Mouse (Mus musculus) lung, embryonic 15.5 days (tissue): ENCODE data around the gene Thtpa. TPM values are rescaled to one million over a fixed set of nuclear protein-coding genes. Genes with fewer than 3 reads are reported as not detected.
A peak's percentile ranks its signal among the peaks of the same experiment; 100 is the strongest.

Experiments
- ATAC-seq: fragments of 200-750 bp; cut with Nextera tagmentation; 2 replicates; pipeline ENCODE4 v1.8.0; 2017; ENCODE audit warnings: moderate number of reproducible peaks, borderline replicate concordance; ENCODE audit not compliant: low FRiP score, low TSS enrichment; ENCODE audit errors: extremely low read depth
- H3K27ac ChIP-seq: fragments of 300-500 bp; sonication (generic); 2 replicates; pipeline ENCODE4 v1.5.1; 2015; ENCODE audit warnings: moderate library complexity, mild to moderate bottlenecking, inconsistent platforms
- H3K27me3 ChIP-seq: fragments of 300-500 bp; sonication (generic); 2 replicates; pipeline ENCODE4 v1.6.1; 2015; ENCODE audit warnings: inconsistent platforms
- H3K36me3 ChIP-seq: fragments of 300-500 bp; sonication (generic); 2 replicates; pipeline ENCODE4 v1.6.1; 2015; ENCODE audit warnings: inconsistent platforms
- H3K4me1 ChIP-seq: fragments of 300-500 bp; sonication (generic); 2 replicates; pipeline ENCODE4 v1.6.1; 2015; ENCODE audit warnings: inconsistent platforms
- H3K4me2 ChIP-seq: fragments of 300-500 bp; sonication (generic); 2 replicates; pipeline ENCODE4 v1.6.1; 2015; ENCODE audit warnings: inconsistent platforms, mild to moderate bottlenecking, moderate library complexity
- H3K4me3 ChIP-seq: fragments of 300-500 bp; sonication (generic); 2 replicates; pipeline ENCODE4 v1.5.1; 2015; ENCODE audit warnings: mild to moderate bottlenecking, inconsistent platforms
- H3K9ac ChIP-seq: fragments of 300-500 bp; sonication (generic); 2 replicates; pipeline ENCODE4 v1.6.1; 2015; ENCODE audit warnings: inconsistent platforms
- H3K9me3 ChIP-seq: fragments of 300-500 bp; sonication (generic); 2 replicates; pipeline ENCODE4 v1.6.1; 2016; ENCODE audit warnings: inconsistent platforms
- WGBS: fragments of 180-500 bp; shearing (Covaris S2); methylation state at CpG from one replicate; pipeline ENCODE4 v1.1.7; 2015; 5-methylcytosine and 5-hydroxymethylcytosine counted together
- polyA plus RNA-seq: library from polyadenylated mRNA; unstranded; fragments of >200 nt; fragmentation: Nextera tagmentation; extraction: Ambion mirVana; gene quantifications from 2 replicates; pipeline ENCODE4 v1.2.1, GENCODE M21; 2015

The Thtpa gene
- polyA plus RNA-seq, 1 experiment from 2014 or later = 22.0 TPM

- Histone ChIP-seq H3K27me3 (peaks cover 23% of the 10 kb centered on the region), H3K4me1 (peaks cover 10% of the 10 kb centered on the region; the same call in 1 of the 2 replicates), H3K9me3 (no peaks in the 10 kb centered on the region), H3K4me2 (peak overlapping the region; percentile 43), H3K27ac (no peak overlapping the region), H3K9ac (no peak overlapping the region), H3K36me3 (no peaks in the 10 kb centered on the region), H3K4me3 (no peak overlapping the region)
- WGBS = 22% methylated on average over 8 of the region's 8 CpGs
- no peak for ATAC-seq
Observed at GRCm38 (mm10) chr14:55079214-55079970, 15.2 kb upstream of the Thtpa start.

- ATAC-seq = no peak
- H3K9me3 ChIP-seq = no peaks in the 10 kb centered on the region
- H3K27ac ChIP-seq = no peak overlapping the region
- no peak overlapping the region for H3K9ac ChIP-seq
- H3K27me3 ChIP-seq = peaks cover 23% of the 10 kb centered on the region
- H3K4me2 ChIP-seq = no peak overlapping the region
- no peaks in the 10 kb centered on the region for H3K36me3 ChIP-seq
- peaks cover 10% of the 10 kb centered on the region; the same call in 1 of the 2 replicates for H3K4me1 ChIP-seq
- WGBS = 35% methylated on average over 5 of the region's 5 CpGs
- no peak overlapping the region for H3K4me3 ChIP-seq
Observed at GRCm38 (mm10) chr14:55081105-55081504, 13.5 kb upstream of the Thtpa start.

GRCm38 (mm10) chr14:55083481-55083880, 11.1 kb upstream of the Thtpa start:
- Histone ChIP-seq H3K27me3 (peaks cover 6% of the 10 kb centered on the region; the same call in 1 of the 2 replicates), H3K9ac (no peak overlapping the region), H3K4me1 (peaks cover 6% of the 10 kb centered on the region; the same call in 1 of the 2 replicates), H3K27ac (no peak overlapping the region), H3K36me3 (no peaks in the 10 kb centered on the region), H3K4me3 (no peak overlapping the region), H3K9me3 (no peaks in the 10 kb centered on the region), H3K4me2 (no peak overlapping the region)
- WGBS = 58% methylated on average over 6 of the region's 6 CpGs
- ATAC-seq = no peak

- H3K36me3 ChIP-seq = no peaks in the 10 kb centered on the region
- 0 out of 2 replicates have a peak, but pooled peaks cover 3% of the 10 kb centered on the region for H3K4me1 ChIP-seq
- no peaks in the 10 kb centered on the region for H3K9me3 ChIP-seq
- H3K27ac ChIP-seq = no peak overlapping the region
- WGBS = 61% methylated on average over 9 of the region's 9 CpGs
- ATAC-seq = no peak
- no peaks in the 10 kb centered on the region for H3K27me3 ChIP-seq
- no peak overlapping the region for H3K4me3 ChIP-seq
- H3K4me2 ChIP-seq = no peak overlapping the region
- H3K9ac ChIP-seq = no peak overlapping the region
Observed at GRCm38 (mm10) chr14:55085324-55086008, 9.1 kb upstream of the Thtpa start.

- 82% methylated on average over 6 of the region's 6 CpGs for WGBS
- Histone ChIP-seq H3K9ac (no peak overlapping the region), H3K27ac (no peak overlapping the region), H3K4me3 (no peak overlapping the region), H3K9me3 (no peaks in the 10 kb centered on the region), H3K4me1 (peaks cover 6% of the 10 kb centered on the region; the same call in 1 of the 2 replicates), H3K36me3 (no peaks in the 10 kb centered on the region), H3K27me3 (no peaks in the 10 kb centered on the region), H3K4me2 (no peak overlapping the region)
- no peak for ATAC-seq
Observed at GRCm38 (mm10) chr14:55086009-55086514, 8.5 kb upstream of the Thtpa start.

GRCm38 (mm10) chr14:55089199-55089947, 5.2 kb upstream of the Thtpa start:
- Histone ChIP-seq H3K4me3 (no peak overlapping the region), H3K27ac (no peak overlapping the region; the same call in 1 of the 2 replicates), H3K4me1 (peaks cover 13% of the 10 kb centered on the region), H3K9ac (no peak overlapping the region), H3K4me2 (0 out of 2 replicates have a peak overlapping the region, but pooled peaks have one; percentile 3), H3K27me3 (no peaks in the 10 kb centered on the region), H3K36me3 (no peaks in the 10 kb centered on the region), H3K9me3 (no peaks in the 10 kb centered on the region)
- WGBS = 56% methylated on average over 13 of the region's 13 CpGs
- ATAC-seq = no peak

- ATAC-seq = peak; percentile 17; the same call in 1 of the 2 replicates
- H3K27ac ChIP-seq = no peak overlapping the region
- H3K4me1 ChIP-seq = peaks cover 21% of the 10 kb centered on the region
- no peaks in the 10 kb centered on the region for H3K9me3 ChIP-seq
- peak overlapping the region; percentile 62 for H3K4me3 ChIP-seq
- 4% methylated on average over 34 of the region's 34 CpGs for WGBS
- H3K36me3 ChIP-seq = no peaks in the 10 kb centered on the region
- H3K9ac ChIP-seq = peak overlapping the region; percentile 55
- no peaks in the 10 kb centered on the region for H3K27me3 ChIP-seq
- H3K4me2 ChIP-seq = peak overlapping the region; percentile 77
Observed at GRCm38 (mm10) chr14:55091209-55091865, 3.2 kb upstream of the Thtpa start.

- peak within 1 kb of the TSS; percentile 55 for H3K9ac ChIP-seq
- no peaks in the 10 kb centered on the region for H3K27me3 ChIP-seq
- peak within 1 kb of the TSS; percentile 81 for H3K27ac ChIP-seq
- 1% methylated on average over 34 of the region's 34 CpGs for WGBS
- no peaks in the 10 kb centered on the region for H3K36me3 ChIP-seq
- peaks cover 27% of the 10 kb centered on the region for H3K4me1 ChIP-seq
- peak within 1 kb of the TSS; percentile 62 for H3K4me3 ChIP-seq
- peak; percentile 85 for ATAC-seq
- peak within 1 kb of the TSS; percentile 77 for H3K4me2 ChIP-seq
- H3K9me3 ChIP-seq = no peaks in the 10 kb centered on the region
Observed at GRCm38 (mm10) chr14:55092011-55092577, 2.5 kb upstream of the Thtpa start, which contains the start of gene Zfhx2. TSS of gene Zfhx2 (minus strand) at chr14:55092324.

- Histone ChIP-seq H3K4me2 (peak overlapping the region; percentile 67), H3K9ac (no peak overlapping the region), H3K27ac (no peak overlapping the region), H3K4me1 (peaks cover 37% of the 10 kb centered on the region), H3K27me3 (no peaks in the 10 kb centered on the region), H3K4me3 (peak overlapping the region; percentile 72; the same call in 1 of the 2 replicates), H3K36me3 (no peaks in the 10 kb centered on the region), H3K9me3 (no peaks in the 10 kb centered on the region)
- 45% methylated on average over 6 of the region's 6 CpGs for WGBS
- no peak for ATAC-seq
Observed at GRCm38 (mm10) chr14:55093927-55094326, 657 bp upstream of the Thtpa start.

GRCm38 (mm10) chr14:55095263-55095662, 679 bp downstream of the Thtpa start:
- no peaks in the 10 kb centered on the region for H3K27me3 ChIP-seq
- ATAC-seq = no peak
- peak overlapping the region; percentile 72 for H3K4me3 ChIP-seq
- H3K36me3 ChIP-seq = peaks cover 3% of the 10 kb centered on the region; the same call in 1 of the 2 replicates
- H3K9ac ChIP-seq = peak overlapping the region; percentile 66
- H3K27ac ChIP-seq = peak overlapping the region; percentile 73; the same call in 1 of the 2 replicates
- 47% methylated on average over 9 of the region's 9 CpGs for WGBS
- peaks cover 34% of the 10 kb centered on the region for H3K4me1 ChIP-seq
- H3K9me3 ChIP-seq = no peaks in the 10 kb centered on the region
- peak overlapping the region; percentile 67 for H3K4me2 ChIP-seq
